Mouse (Mus musculus): ENCODE data around the gene Dnajc5. TPM values are rescaled to one million over a fixed set of nuclear protein-coding genes. Genes with fewer than 3 reads are reported as not detected.

Gene Dnajc5
- total RNA-seq, 2 experiments from 2014 or later = 96.7 to 104 TPM

GRCm38 (mm10) chr2:181498644-181499043 is 21.6 kb upstream of the Dnajc5 start:
- no peak for DNase-seq
- intact Hi-C loops (cut with DNase I) = loop anchor here (5.0 kb wide), 1 partner anchor 311 kb away; the partner anchor contains the start of gene Ppdpf

- intact Hi-C loops (cut with DNase I) = no loop called here
These were observed 11.1 kb upstream of the Dnajc5 start for GRCm38 (mm10) chr2:181509191-181509590.

GRCm38 (mm10) chr2:181511231-181511630 is 9.1 kb upstream of the Dnajc5 start:
- DNase-seq = no peak
- intact Hi-C loops (cut with DNase I) = no loop called here

More at GRCm38 (mm10) chr2:181509191-181509590, 11.1 kb upstream of the Dnajc5 start:
- DNase-seq = no peak

- peak in 1 of 2 experiments; percentile 16 for DNase-seq
- intact Hi-C loops (cut with DNase I) = no loop called here
These were observed 1.1 kb upstream of the Dnajc5 start for GRCm38 (mm10) chr2:181519201-181519600.

GRCm38 (mm10) chr2:181520936-181521227 is 597 bp downstream of the Dnajc5 start:
- intact Hi-C loops (cut with DNase I) = loop anchor here (2.0 kb wide), 3 partner anchors 50 to 62 kb away; partner anchors contain the start of gene Zbtb46
- DNase-seq = no peak

GRCm38 (mm10) chr2:181521491-181521890 is 1.2 kb downstream of the Dnajc5 start:
- DNase-seq = no peak
- intact Hi-C loops (cut with DNase I) = loop anchor here (2.0 kb wide), 3 partner anchors 49 to 63 kb away; partner anchors contain the start of gene Zbtb46

GRCm38 (mm10) chr2:181522811-181523210 is 2.5 kb downstream of the Dnajc5 start:
- peak; percentile 17 to 47 for DNase-seq
- intact Hi-C loops (cut with DNase I) = no loop called here

- intact Hi-C loops (cut with DNase I) = no loop called here
These were observed 5.2 kb downstream of the Dnajc5 start for GRCm38 (mm10) chr2:181525526-181525925.

GRCm38 (mm10) chr2:181529076-181529475 is 8.8 kb downstream of the Dnajc5 start:
- intact Hi-C loops (cut with DNase I) = no loop called here
- no peak for DNase-seq

More at GRCm38 (mm10) chr2:181525526-181525925, 5.2 kb downstream of the Dnajc5 start:
- no peak for DNase-seq

- DNase-seq = no peak
- intact Hi-C loops (cut with DNase I) = no loop called here
These were observed 12.3 kb downstream of the Dnajc5 start for GRCm38 (mm10) chr2:181532589-181532988.

- intact Hi-C loops (cut with DNase I) = no loop called here
- no peak for DNase-seq
These were observed 16.1 kb downstream of the Dnajc5 start for GRCm38 (mm10) chr2:181536410-181536809.

- peak; percentile 40 to 48 for DNase-seq
- intact Hi-C loops (cut with DNase I) = no loop called here
These were observed 17.3 kb downstream of the Dnajc5 start for GRCm38 (mm10) chr2:181537444-181538047.

GRCm38 (mm10) chr2:181541761-181542380 is 21.6 kb downstream of the Dnajc5 start:
- intact Hi-C loops (cut with DNase I) = no loop called here
- no peak for DNase-seq

GRCm38 (mm10) chr2:181546142-181546541 is 25.9 kb downstream of the Dnajc5 start:
- intact Hi-C loops (cut with DNase I) = no loop called here

GRCm38 (mm10) chr2:181548227-181548626 is 27.9 kb downstream of the Dnajc5 start:
- intact Hi-C loops (cut with DNase I) = no loop called here
- no peak for DNase-seq

More at GRCm38 (mm10) chr2:181546142-181546541, 25.9 kb downstream of the Dnajc5 start:
- no peak for DNase-seq

- intact Hi-C loops (cut with DNase I) = no loop called here
- DNase-seq = no peak
These were observed 28.4 kb downstream of the Dnajc5 start for GRCm38 (mm10) chr2:181548682-181549081.

- intact Hi-C loops (cut with DNase I) = no loop called here
- no peak for DNase-seq
These were observed 29.9 kb downstream of the Dnajc5 start for GRCm38 (mm10) chr2:181550233-181550632.

- DNase-seq = no peak
- intact Hi-C loops (cut with DNase I) = no loop called here
These were observed 33.5 kb downstream of the Dnajc5 start for GRCm38 (mm10) chr2:181553772-181554171.

GRCm38 (mm10) chr2:181567338-181567737 is 47.1 kb downstream of the Dnajc5 start:
- DNase-seq = no peak
- intact Hi-C loops (cut with DNase I) = loop anchor here (5.0 kb wide), 1 partner anchor 175 kb away; no protein-coding TSS in a partner anchor

GRCm38 (mm10) chr2:181568272-181569008 is 48.2 kb downstream of the Dnajc5 start:
- DNase-seq = peak; percentile 59 to 79
- intact Hi-C loops (cut with DNase I) = loop anchor here (2.0 to 5.0 kb wide), 2 partner anchors 158 to 176 kb away; no protein-coding TSS in a partner anchor

- intact Hi-C loops (cut with DNase I) = loop anchor here (2.0 to 5.0 kb wide), 3 partner anchors 49 to 178 kb away; partner anchors contain the start of gene Dnajc5
- DNase-seq = no peak
These were observed 49.6 kb downstream of the Dnajc5 start for GRCm38 (mm10) chr2:181569856-181570255.

All from heart, postnatal 10 days (tissue).